Mouse (Mus musculus) brain, embryonic 18.5 days (tissue): ENCODE data around the gene Zbtb40.
A peak's percentile ranks its signal among the peaks of the same experiment; 100 is the strongest.

Experiments used
- DNase-seq: peaks from one replicate; pipeline ENCODE4 v3.0.0-alpha.2; 2012; ENCODE audit warnings: low read depth, low spot score

The Zbtb40 gene

GRCm38 (mm10) chr4:136977244-136977643, 71.4 kb downstream of the Zbtb40 start:
- no peak for DNase-seq

GRCm38 (mm10) chr4:136970939-136971338, 77.7 kb downstream of the Zbtb40 start:
- DNase-seq: no peak

- no peak for DNase-seq
These were observed 78.9 kb downstream of the Zbtb40 start for GRCm38 (mm10) chr4:136969503-136970276.

GRCm38 (mm10) chr4:136969096-136969495, 79.5 kb downstream of the Zbtb40 start:
- no peak for DNase-seq

- peak; percentile 61 for DNase-seq
These were observed 81.1 kb downstream of the Zbtb40 start for GRCm38 (mm10) chr4:136967511-136967910.

- DNase-seq: no peak
These were observed 81.9 kb downstream of the Zbtb40 start for GRCm38 (mm10) chr4:136966493-136967390.

GRCm38 (mm10) chr4:136964990-136965421, 83.6 kb downstream of the Zbtb40 start:
- no peak for DNase-seq

- DNase-seq: no peak
These were observed 86.2 kb downstream of the Zbtb40 start for GRCm38 (mm10) chr4:136962447-136962846.

GRCm38 (mm10) chr4:136961642-136962285, 86.8 kb downstream of the Zbtb40 start:
- no peak for DNase-seq

- no peak for DNase-seq
These were observed 88.0 kb downstream of the Zbtb40 start for GRCm38 (mm10) chr4:136960581-136960980.

GRCm38 (mm10) chr4:136960068-136960467, 88.5 kb downstream of the Zbtb40 start:
- no peak for DNase-seq

- DNase-seq: no peak
These were observed 91.7 kb downstream of the Zbtb40 start, which contains the start of gene Epha8 for GRCm38 (mm10) chr4:136956751-136957446. Gene Epha8 (minus strand): TSS chr4:136956816.

GRCm38 (mm10) chr4:136954562-136954961, 94.0 kb downstream of the Zbtb40 start:
- DNase-seq: no peak

GRCm38 (mm10) chr4:136949266-136949989, 99.2 kb downstream of the Zbtb40 start:
- no peak for DNase-seq

GRCm38 (mm10) chr4:136945397-136945796, 103.2 kb downstream of the Zbtb40 start:
- no peak for DNase-seq

GRCm38 (mm10) chr4:136944558-136945350, 103.8 kb downstream of the Zbtb40 start:
- DNase-seq: no peak

- DNase-seq: no peak
These were observed 105.4 kb downstream of the Zbtb40 start for GRCm38 (mm10) chr4:136943175-136943574.

- no peak for DNase-seq
These were observed 105.8 kb downstream of the Zbtb40 start for GRCm38 (mm10) chr4:136942761-136943160.

GRCm38 (mm10) chr4:136937935-136938334, 110.7 kb downstream of the Zbtb40 start:
- DNase-seq: no peak

GRCm38 (mm10) chr4:136937344-136937743, 111.3 kb downstream of the Zbtb40 start:
- no peak for DNase-seq
